Mouse (Mus musculus): ENCODE measurements around the gene Tgm1. TPM values are rescaled to one million over a fixed set of nuclear protein-coding genes. Genes with fewer than 3 reads are reported as not detected.

Tgm1 gene
- polyA plus RNA-seq, 1 experiment from 2014 or later: 2.1 TPM

DNA sequence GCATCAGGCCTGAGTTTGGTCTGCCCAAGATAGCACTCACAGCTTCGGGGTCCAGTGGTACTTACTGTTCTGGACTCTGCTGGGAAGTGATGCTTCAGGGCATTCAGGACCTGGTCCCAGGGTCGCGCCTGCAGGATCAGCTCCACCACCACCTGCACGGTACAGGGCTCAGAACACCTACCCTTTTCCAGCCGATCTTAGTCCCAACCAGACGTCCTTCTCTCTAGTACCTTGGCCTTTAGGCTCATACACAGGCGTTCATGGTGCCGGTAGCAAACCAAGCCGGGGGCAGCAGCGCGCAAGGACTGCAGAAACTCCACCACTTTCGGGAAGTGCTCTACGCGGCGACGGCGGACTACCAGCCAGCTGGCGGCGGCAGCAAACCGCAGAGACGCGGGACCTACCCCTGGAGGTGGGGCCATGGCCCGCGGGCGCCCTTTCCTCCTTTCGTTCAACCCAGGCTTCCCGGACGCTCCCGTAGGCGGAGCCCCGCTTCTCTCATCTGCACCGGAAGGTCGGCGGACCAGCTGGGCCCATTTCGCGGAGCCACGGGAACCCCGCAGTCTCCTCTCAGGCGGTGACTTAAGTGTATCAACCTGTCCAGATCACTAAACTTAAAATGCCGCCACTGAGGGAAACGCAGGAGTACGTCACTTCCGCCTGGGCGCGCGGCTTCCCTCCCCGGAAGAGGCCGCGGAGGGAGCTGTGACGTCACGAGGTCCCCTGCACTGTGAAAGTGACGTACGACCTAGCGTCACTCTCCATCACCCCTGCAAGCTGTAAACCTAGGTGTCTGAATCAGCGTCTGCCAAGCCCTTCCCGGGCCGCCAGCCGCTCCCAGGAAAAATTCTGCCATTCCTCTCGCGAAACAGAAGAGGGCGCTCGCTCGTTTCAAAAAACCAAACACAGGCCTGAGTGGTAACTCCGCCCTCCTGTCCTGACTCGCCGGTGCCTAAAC is 32.3 kb downstream of the Tgm1 start, which contains the start of gene Tinf2:
Tinf2 (minus strand) TSS at position 661 of the 958 bp plus-strand sequence.
- Histone ChIP-seq H3K4me3 (ENCODE audit: low read depth, low read length) (peak within 1 kb of the TSS; percentile 66), H3K9me3 (ENCODE audit: control insufficient read depth, low read length) (no peaks in the 10 kb centered on the region), H3K9ac (ENCODE audit: low read length) (peak within 1 kb of the TSS; percentile 64), H3K27me3 (ENCODE audit: control insufficient read depth, insufficient read depth, low read length) (no peaks in the 10 kb centered on the region), H3K4me2 (ENCODE audit: low read depth, severe bottlenecking) (peak within 1 kb of the TSS; percentile 76), H3K27ac (replicated peaks; ENCODE audit: low read depth, low read length) (peak within 1 kb of the TSS; percentile 44), H3K4me1 (ENCODE audit: control insufficient read depth, insufficient read depth, low read length) (no peaks in the 10 kb centered on the region), H3K36me3 (ENCODE audit: control insufficient read depth, insufficient read depth, low read length) (peaks cover 14% of the 10 kb centered on the region)
- under 1% methylated on average over 65 of the region's 66 CpGs for WGBS
- ATAC-seq (ENCODE audit: insufficient number of reproducible peaks, low FRiP score, low TSS enrichment, low read depth) (peak; percentile 97), DNase-seq (ENCODE audit: low spot score) (peak; percentile 99)

- ATAC-seq (ENCODE audit: insufficient number of reproducible peaks, low FRiP score, low TSS enrichment, low read depth): no peak
- H3K9me3 ChIP-seq (ENCODE audit: control insufficient read depth, low read length): no peaks in the 10 kb centered on the region
- peaks cover 18% of the 10 kb centered on the region for H3K36me3 ChIP-seq (ENCODE audit: control insufficient read depth, insufficient read depth, low read length)
- no peak overlapping the region for H3K4me2 ChIP-seq (ENCODE audit: low read depth, severe bottlenecking)
- no peak overlapping the region for H3K27ac ChIP-seq (replicated peaks; ENCODE audit: low read depth, low read length)
- no peak overlapping the region for H3K4me3 ChIP-seq (ENCODE audit: low read depth, low read length)
- no peaks in the 10 kb centered on the region for H3K4me1 ChIP-seq (ENCODE audit: control insufficient read depth, insufficient read depth, low read length)
- no peak overlapping the region for H3K9ac ChIP-seq (ENCODE audit: low read length)
- no peaks in the 10 kb centered on the region for H3K27me3 ChIP-seq (ENCODE audit: control insufficient read depth, insufficient read depth, low read length)
- 90% methylated on average over 4 of the region's 4 CpGs for WGBS
- DNase-seq (ENCODE audit: low spot score): no peak
These were observed 36.1 kb downstream of the Tgm1 start for GRCm38 (mm10) chr14:55677615-55678014.

DNA sequence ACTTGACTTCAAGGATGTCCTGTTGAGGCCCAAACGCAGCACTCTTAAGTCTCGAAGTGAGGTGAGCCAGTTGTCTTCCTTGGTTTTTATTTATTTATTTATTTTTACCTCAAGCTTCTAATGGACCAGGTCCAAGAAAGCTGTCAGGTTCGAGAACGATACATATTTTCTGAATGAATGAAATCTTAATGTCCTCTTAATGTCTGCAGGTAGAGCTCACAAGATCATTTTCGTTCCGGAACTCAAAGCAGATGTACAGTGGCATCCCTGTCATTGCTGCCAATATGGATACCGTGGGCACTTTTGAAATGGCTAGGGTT is 41.0 kb downstream of the Tgm1 start:
- 78% methylated on average over 7 of the region's 7 CpGs for whole genome bisulfite sequencing

GRCm38 (mm10) chr14:55671833-55672740 is 41.6 kb downstream of the Tgm1 start, which contains the start of the genes Gmpr2 and Nedd8:
Gene Gmpr2 (plus strand): TSS chr14:55671941.
Gene Nedd8 (minus strand): TSS chr14:55672124.
- no peaks in the 10 kb centered on the region for H3K4me1 ChIP-seq (ENCODE audit: control insufficient read depth, insufficient read depth, low read length)
- DNase-seq (ENCODE audit: low spot score) (peak; percentile 89), ATAC-seq (ENCODE audit: insufficient number of reproducible peaks, low FRiP score, low TSS enrichment, low read depth) (peak; percentile 96)
- peak within 1 kb of the TSS; percentile 83 for H3K4me3 ChIP-seq (ENCODE audit: low read depth, low read length)
- peak within 1 kb of the TSS; percentile 72 for H3K9ac ChIP-seq (ENCODE audit: low read length)
- no peaks in the 10 kb centered on the region for H3K9me3 ChIP-seq (ENCODE audit: control insufficient read depth, low read length)
- H3K36me3 ChIP-seq (ENCODE audit: control insufficient read depth, insufficient read depth, low read length): peaks cover 6% of the 10 kb centered on the region; the same call in 1 of the 2 replicates
- H3K27me3 ChIP-seq (ENCODE audit: control insufficient read depth, insufficient read depth, low read length): no peaks in the 10 kb centered on the region
- H3K27ac ChIP-seq (replicated peaks; ENCODE audit: low read depth, low read length): peak within 1 kb of the TSS; percentile 60; the same call in 1 of the 2 replicates
- peak within 1 kb of the TSS; percentile 86 for H3K4me2 ChIP-seq (ENCODE audit: low read depth, severe bottlenecking)
- 1% methylated on average over 38 of the region's 38 CpGs for WGBS

More for the DNA sequence above, 41.0 kb downstream of the Tgm1 start:
- Histone ChIP-seq H3K36me3 (ENCODE audit: control insufficient read depth, insufficient read depth, low read length) (peaks cover 6% of the 10 kb centered on the region; the same call in 1 of the 2 replicates), H3K4me1 (ENCODE audit: control insufficient read depth, insufficient read depth, low read length) (no peaks in the 10 kb centered on the region), H3K27me3 (ENCODE audit: control insufficient read depth, insufficient read depth, low read length) (no peaks in the 10 kb centered on the region), H3K4me2 (ENCODE audit: low read depth, severe bottlenecking) (peak overlapping the region; percentile 86), H3K9me3 (ENCODE audit: control insufficient read depth, low read length) (no peaks in the 10 kb centered on the region), H3K9ac (ENCODE audit: low read length) (no peak overlapping the region; the same call in 1 of the 2 replicates), H3K27ac (replicated peaks; ENCODE audit: low read depth, low read length) (no peak overlapping the region), H3K4me3 (ENCODE audit: low read depth, low read length) (peak overlapping the region; percentile 83)
- ATAC-seq (ENCODE audit: insufficient number of reproducible peaks, low FRiP score, low TSS enrichment, low read depth) (no peak), DNase-seq (ENCODE audit: low spot score) (no peak)

DNA sequence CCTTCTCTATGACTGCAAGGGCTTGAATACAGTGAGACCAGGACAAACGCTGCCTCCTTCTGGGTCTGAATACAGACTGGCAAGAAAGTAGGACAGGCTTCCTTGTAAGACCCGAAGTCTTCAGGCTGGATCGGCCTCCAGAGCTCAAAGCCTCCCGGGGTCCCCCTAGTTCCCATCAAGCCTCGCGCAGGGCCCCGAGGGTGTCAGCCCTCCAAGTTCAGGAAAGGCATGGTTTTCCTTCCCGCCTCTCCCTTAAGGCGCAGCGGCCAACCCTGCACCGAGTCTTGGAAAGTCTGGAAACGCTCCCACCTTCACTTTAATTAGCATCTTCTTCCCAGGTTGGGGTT is 42.3 kb downstream of the Tgm1 start:
- Histone ChIP-seq H3K27me3 (ENCODE audit: control insufficient read depth, insufficient read depth, low read length) (no peaks in the 10 kb centered on the region), H3K36me3 (ENCODE audit: control insufficient read depth, insufficient read depth, low read length) (0 out of 2 replicates have a peak, but pooled peaks cover 4% of the 10 kb centered on the region), H3K9ac (ENCODE audit: low read length) (peak overlapping the region; percentile 72), H3K4me2 (ENCODE audit: low read depth, severe bottlenecking) (peak overlapping the region; percentile 86), H3K27ac (replicated peaks; ENCODE audit: low read depth, low read length) (peak overlapping the region; percentile 60; the same call in 1 of the 2 replicates), H3K9me3 (ENCODE audit: control insufficient read depth, low read length) (no peaks in the 10 kb centered on the region), H3K4me1 (ENCODE audit: control insufficient read depth, insufficient read depth, low read length) (no peaks in the 10 kb centered on the region), H3K4me3 (ENCODE audit: low read depth, low read length) (peak overlapping the region; percentile 83)
- ATAC-seq (ENCODE audit: insufficient number of reproducible peaks, low FRiP score, low TSS enrichment, low read depth) (peak; percentile 36; the same call in 1 of the 2 replicates), DNase-seq (ENCODE audit: low spot score) (no peak)
- 0% methylated on average over 12 of the region's 12 CpGs for WGBS

DNA sequence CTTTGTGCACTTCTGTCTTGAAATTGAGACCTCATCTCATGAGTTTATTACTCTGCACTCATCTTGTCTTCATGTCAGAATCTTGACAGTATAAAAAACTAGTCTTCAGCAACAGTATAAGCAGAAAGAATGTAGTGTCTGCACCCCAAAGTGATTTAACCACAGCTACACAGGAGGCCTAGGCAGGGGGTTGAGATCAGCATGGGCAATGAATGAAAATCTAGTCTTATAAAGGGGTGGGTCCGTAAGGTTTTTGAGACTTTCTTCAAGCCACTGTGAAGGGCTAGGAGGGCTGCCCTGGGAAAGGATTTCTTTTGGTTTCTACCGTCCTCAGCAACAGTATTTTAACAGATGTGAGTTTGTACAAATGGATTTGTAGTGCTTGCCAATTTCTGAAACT is 53.1 kb downstream of the Tgm1 start:
- ATAC-seq (ENCODE audit: insufficient number of reproducible peaks, low FRiP score, low TSS enrichment, low read depth): no peak

GRCm38 (mm10) chr14:55659960-55660573 is 53.7 kb downstream of the Tgm1 start, which contains the start of gene Mdp1:
Gene Mdp1 (minus strand): TSS chr14:55660508.
- DNase-seq (ENCODE audit: low spot score) (peak; percentile 86), ATAC-seq (ENCODE audit: insufficient number of reproducible peaks, low FRiP score, low TSS enrichment, low read depth) (peak; percentile 91)
- no peaks in the 10 kb centered on the region for H3K9me3 ChIP-seq (ENCODE audit: control insufficient read depth, low read length)
- H3K27ac ChIP-seq (replicated peaks; ENCODE audit: low read depth, low read length): no peak within 1 kb of the TSS
- peak within 1 kb of the TSS; percentile 45 for H3K4me2 ChIP-seq (ENCODE audit: low read depth, severe bottlenecking)
- H3K4me3 ChIP-seq (ENCODE audit: low read depth, low read length): peak within 1 kb of the TSS; percentile 75
- no peaks in the 10 kb centered on the region for H3K27me3 ChIP-seq (ENCODE audit: control insufficient read depth, insufficient read depth, low read length)
- under 1% methylated on average over 39 of the region's 39 CpGs for WGBS
- 0 out of 2 replicates have a peak, but pooled peaks cover 3% of the 10 kb centered on the region for H3K4me1 ChIP-seq (ENCODE audit: control insufficient read depth, insufficient read depth, low read length)
- peaks cover 5% of the 10 kb centered on the region for H3K36me3 ChIP-seq (ENCODE audit: control insufficient read depth, insufficient read depth, low read length)
- H3K9ac ChIP-seq (ENCODE audit: low read length): peak within 1 kb of the TSS; percentile 81

More for the DNA sequence above, 53.1 kb downstream of the Tgm1 start:
- no peaks in the 10 kb centered on the region for H3K27me3 ChIP-seq (ENCODE audit: control insufficient read depth, insufficient read depth, low read length)
- H3K36me3 ChIP-seq (ENCODE audit: control insufficient read depth, insufficient read depth, low read length): peaks cover 5% of the 10 kb centered on the region
- DNase-seq (ENCODE audit: low spot score): no peak
- peak overlapping the region; percentile 81 for H3K9ac ChIP-seq (ENCODE audit: low read length)
- 57% methylated on average over 2 of the region's 2 CpGs for WGBS
- no peaks in the 10 kb centered on the region for H3K9me3 ChIP-seq (ENCODE audit: control insufficient read depth, low read length)
- no peak overlapping the region for H3K27ac ChIP-seq (replicated peaks; ENCODE audit: low read depth, low read length)
- 0 out of 2 replicates have a peak, but pooled peaks cover 3% of the 10 kb centered on the region for H3K4me1 ChIP-seq (ENCODE audit: control insufficient read depth, insufficient read depth, low read length)
- peak overlapping the region; percentile 45; the same call in 1 of the 2 replicates for H3K4me2 ChIP-seq (ENCODE audit: low read depth, severe bottlenecking)
- no peak overlapping the region; the same call in none of the 2 replicates for H3K4me3 ChIP-seq (ENCODE audit: low read depth, low read length)
